Mouse (Mus musculus): ENCODE data around the gene Mfsd13b.

GRCm38 (mm10) chr7:120963126-120963525 is 19.2 kb upstream of the Mfsd13b start:
- TF ChIP-seq GATA1 (IDR thresholded peaks at IDR 0.05; ENCODE audit: borderline replicate concordance, low read length) (no peak), FLI1 (IDR thresholded peaks at IDR 0.05; ENCODE audit: low read length) (no peak)
